20 mouse cellular contexts compared by ENCODE assay signal in the genomic region with DNA sequence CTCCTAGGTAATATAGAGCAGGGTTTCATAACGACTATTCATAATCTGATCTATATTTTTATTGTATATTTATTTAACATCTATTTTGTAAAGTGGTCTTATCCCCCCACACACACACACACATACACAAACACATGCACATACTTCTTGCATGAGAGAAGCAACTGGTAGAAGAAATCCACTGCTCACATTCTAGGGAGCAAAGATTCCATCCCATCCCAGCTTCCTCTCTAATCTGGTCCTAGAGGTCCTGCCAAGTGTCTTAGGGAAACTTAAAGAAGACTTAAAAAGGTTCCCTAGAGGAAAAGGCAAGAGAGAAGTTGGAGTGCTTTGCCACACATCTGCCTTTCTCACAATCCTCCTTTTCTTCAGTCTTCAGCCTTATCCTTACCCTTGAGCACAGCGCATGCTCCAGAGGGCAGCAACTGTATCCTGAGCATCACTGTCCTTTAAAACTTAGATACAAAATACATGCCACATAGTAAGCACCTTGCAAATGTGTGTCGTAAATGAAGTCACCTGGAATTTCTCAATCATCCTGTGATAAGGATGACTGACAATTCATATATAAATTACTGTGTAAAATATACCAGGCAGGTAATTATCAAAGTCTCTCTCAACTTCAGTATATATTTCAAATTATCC.
DNase-seq lines count a peak whose midpoint lies in the region; ATAC-seq and TF ChIP-seq lines count a peak whose summit lies in the region.
"Had no signal": no experiment of that assay in that cellular context is flagged by ENCODE, and none has a peak within 500 bp of the region (broad histone marks: within the 10 kb centered on the region; RNA-seq: fewer than 3 reads in every experiment).

No protein-coding gene starts in this region.

- CTCF ChIA-PET in Patski (lab: Charles Lee): no interaction called here

- H3K27ac ChIP-seq in intestine, embryonic 16.5 days (ENCODE audit: low read length): no peak overlapping the region
- no peak overlapping the region for H3K27ac ChIP-seq in intestine, embryonic 15.5 days
- H3K27ac ChIP-seq: hindbrain, embryonic 12.5 days; hindbrain, embryonic 15.5 days had no signal

- ATAC-seq in intestine, embryonic 16.5 days: peak; percentile 54
- no peak for ATAC-seq in intestine, embryonic 15.5 days
- no peak for ATAC-seq in Patski
- ATAC-seq: forebrain, postnatal 0 days had no signal

- no peaks in the 10 kb centered on the region for H3K27me3 ChIP-seq in intestine, embryonic 16.5 days (replicated peaks; ENCODE audit: control insufficient read depth, insufficient read depth, low read length)
- H3K27me3 ChIP-seq in intestine, embryonic 15.5 days (replicated peaks): no peaks in the 10 kb centered on the region
- H3K27me3 ChIP-seq in Patski: no peaks in the 10 kb centered on the region
- H3K27me3 ChIP-seq: CH12.LX; hindbrain, embryonic 12.5 days; hindbrain, embryonic 15.5 days had no signal

- H3K4me2 ChIP-seq in intestine, embryonic 16.5 days (ENCODE audit: low read depth, low read length): no peak overlapping the region
- H3K4me2 ChIP-seq in intestine, embryonic 15.5 days (replicated peaks): no peak overlapping the region
- H3K4me2 ChIP-seq: heart, embryonic 11.5 days; hindbrain, embryonic 12.5 days; hindbrain, embryonic 15.5 days had no signal

- H3K9me3 ChIP-seq in intestine, embryonic 16.5 days (ENCODE audit: control insufficient read depth, low read length): no peaks in the 10 kb centered on the region
- H3K9me3 ChIP-seq in intestine, embryonic 15.5 days: no peaks in the 10 kb centered on the region
- H3K9me3 ChIP-seq: G1E; hindbrain, embryonic 12.5 days; hindbrain, embryonic 15.5 days had no signal

- H3K9ac ChIP-seq in intestine, embryonic 16.5 days (ENCODE audit: low read depth, low read length): no peak overlapping the region
- no peak overlapping the region for H3K9ac ChIP-seq in intestine, embryonic 15.5 days
- H3K9ac ChIP-seq: forebrain, postnatal 0 days; hindbrain, embryonic 12.5 days; hindbrain, embryonic 15.5 days had no signal

- POLR2A ChIA-PET in Patski (lab: Charles Lee): interaction anchor here (0.6 kb wide), 1 partner anchor 378 kb away, joined by 3 read pairs; no protein-coding TSS in a partner anchor

- WGBS in intestine, embryonic 16.5 days: 72% methylated on average over 3 of the region's 3 CpGs
- 73% methylated on average over 3 of the region's 3 CpGs for WGBS in intestine, embryonic 15.5 days

- peak; percentile 56 for DNase-seq in 3T3-L1 (ENCODE audit: low read depth, low spot score)
- peak; percentile 13 for DNase-seq in Patski (ENCODE audit: low read depth, low spot score)
- DNase-seq in layer of hippocampus, postnatal 36 days: no peak
- no peak for DNase-seq in gastrocnemius, postnatal 25 days
- DNase-seq: adrenal gland, postnatal 10 days; adrenal gland, postnatal 36 days; B cell, adult 2 months; cerebellum, adult 18-20 months; cerebellum, adult 9-10 months; cerebellum, postnatal 14 days; forebrain, postnatal 0 days; gastrocnemius, postnatal 36 days; heart, adult 11 months had no signal

- TF ChIP-seq CTCF in Patski (IDR thresholded peaks at IDR 0.05): no peak

- no peaks in the 10 kb centered on the region for H3K4me1 ChIP-seq in intestine, embryonic 16.5 days (ENCODE audit: control insufficient read depth, insufficient read depth, low read length)
- H3K4me1 ChIP-seq in intestine, embryonic 15.5 days (replicated peaks): no peaks in the 10 kb centered on the region
- H3K4me1 ChIP-seq: hindbrain, embryonic 12.5 days had no signal

- in situ Hi-C loops in Patski (cut with MboI; ENCODE audit: low pct_unique_long_range_greater_than_20kb): no loop called here

- no peaks in the 10 kb centered on the region for H3K36me3 ChIP-seq in intestine, embryonic 16.5 days (ENCODE audit: control insufficient read depth, insufficient read depth, low read length)
- no peaks in the 10 kb centered on the region for H3K36me3 ChIP-seq in intestine, embryonic 15.5 days
- H3K36me3 ChIP-seq: G1E; hindbrain, embryonic 12.5 days; hindbrain, embryonic 15.5 days had no signal

- no peak overlapping the region for H3K4me3 ChIP-seq in intestine, embryonic 16.5 days (ENCODE audit: low read length)
- H3K4me3 ChIP-seq in intestine, embryonic 15.5 days (replicated peaks): no peak overlapping the region
- H3K4me3 ChIP-seq: hindbrain, embryonic 12.5 days; hindbrain, embryonic 15.5 days had no signal

Comparison
In these comparisons a context has a peak if more than half of its experiments do, and no peak if none do; other contexts are left out.
1. DNase-seq: peak in 3T3-L1 (single experiment) and Patski (single experiment); none in layer of hippocampus, postnatal 36 days (0 of 2) and gastrocnemius, postnatal 25 days (single experiment).